In genomic region chr9:101446316-101446715, GRCm38 (mm10) we compare ENCODE assay signal across 18 mouse cellular contexts.
A peak's percentile ranks its signal among the peaks of the same experiment; 100 is the strongest.
DNase-seq lines count a peak whose midpoint lies in the region; ATAC-seq and TF ChIP-seq lines count a peak whose summit lies in the region.
"Had no signal": no experiment of that assay in that cellular context is flagged by ENCODE, and none has a peak within 500 bp of the region (broad histone marks: within the 10 kb centered on the region; RNA-seq: fewer than 3 reads in every experiment).

No protein-coding gene starts in this region.

- intact Hi-C loops in heart, postnatal 36 days (cut with DNase I), result no loop called here
- intact Hi-C loops in left cerebral cortex, adult 2 months (cut with DNase I), result loop anchor here (10.0 kb wide), 1 partner anchor 1048 kb away; no protein-coding TSS in a partner anchor
- intact Hi-C loops in left cerebral cortex, postnatal 10 days (cut with DNase I), result no loop called here

- no peak overlapping the region for H3K9ac ChIP-seq in forebrain, embryonic 16.5 days (replicated peaks; ENCODE audit: low read depth, low read length)
- H3K9ac ChIP-seq in stomach, embryonic 15.5 days, result no peak overlapping the region
- H3K9ac ChIP-seq: hindbrain, embryonic 12.5 days; limb, embryonic 15.5 days had no signal

- no peak overlapping the region for H3K4me3 ChIP-seq in left cerebral cortex, adult 2 months
- H3K4me3 ChIP-seq in forebrain, embryonic 16.5 days (replicated peaks; ENCODE audit: low read length), result no peak overlapping the region
- no peak overlapping the region for H3K4me3 ChIP-seq in stomach, embryonic 15.5 days (replicated peaks)
- H3K4me3 ChIP-seq: gastrocnemius, adult 2 months; hindbrain, embryonic 12.5 days; limb, embryonic 15.5 days; megakaryocyte, embryonic 14.5 days had no signal

- WGBS in forebrain, embryonic 16.5 days, result 65% methylated on average over 2 of the region's 2 CpGs
- WGBS in stomach, embryonic 15.5 days, result 52% methylated on average over 2 of the region's 2 CpGs

- peak; percentile 27; the same call in 1 of the 2 replicates for ATAC-seq in forebrain, embryonic 16.5 days
- no peak for ATAC-seq in stomach, embryonic 15.5 days (ENCODE audit: insufficient read depth, low FRiP score, low read depth)
- no peak for ATAC-seq in erythroblast, adult 5-6 weeks (replicated peaks; ENCODE audit: low FRiP score, poor library complexity, severe bottlenecking)
- ATAC-seq: midbrain, embryonic 16.5 days had no signal

- no peaks in the 10 kb centered on the region for H3K36me3 ChIP-seq in forebrain, embryonic 16.5 days (ENCODE audit: control insufficient read depth, insufficient read depth)
- H3K36me3 ChIP-seq in stomach, embryonic 15.5 days, result no peaks in the 10 kb centered on the region
- H3K36me3 ChIP-seq: hindbrain, embryonic 12.5 days; limb, embryonic 15.5 days had no signal

- DNase-seq in heart, adult 11 months, result peak; percentile 92
- no peak for DNase-seq in heart, postnatal 36 days
- DNase-seq in left cerebral cortex, adult 2 months (ENCODE audit: extremely low spot score in 1 of 2, low spot score in 2 of 2), result no peak
- DNase-seq in left cerebral cortex, postnatal 10 days (ENCODE audit: extremely low spot score in 1 of 2, low spot score in 2 of 2), result no peak
- no peak for DNase-seq in embryo, embryonic 10.5 days (ENCODE audit: low spot score)
- DNase-seq: gastrocnemius, adult 2 months; kidney, adult 9 months; kidney, postnatal 4 days; spleen, adult 18-20 months; thymus, postnatal 14 days had no signal

- TF ChIP-seq CTCF in left cerebral cortex, adult 2 months (IDR thresholded peaks at IDR 0.05), result no peak

- 0 out of 2 replicates have a peak, but pooled peaks cover 6% of the 10 kb centered on the region for H3K4me1 ChIP-seq in forebrain, embryonic 16.5 days (replicated peaks; ENCODE audit: control insufficient read depth, insufficient read depth, low read length)
- no peaks in the 10 kb centered on the region; the same call in 1 of the 2 replicates for H3K4me1 ChIP-seq in stomach, embryonic 15.5 days
- H3K4me1 ChIP-seq: hindbrain, embryonic 12.5 days; limb, embryonic 15.5 days; megakaryocyte, embryonic 14.5 days had no signal

- no peaks in the 10 kb centered on the region for H3K27me3 ChIP-seq in forebrain, embryonic 16.5 days (replicated peaks; ENCODE audit: control insufficient read depth, insufficient read depth, low read length)
- H3K27me3 ChIP-seq in stomach, embryonic 15.5 days (replicated peaks), result no peaks in the 10 kb centered on the region
- H3K27me3 ChIP-seq: hindbrain, embryonic 12.5 days; limb, embryonic 15.5 days; megakaryocyte, embryonic 14.5 days; Patski had no signal

- peak overlapping the region; percentile 63 for H3K27ac ChIP-seq in left cerebral cortex, adult 2 months
- H3K27ac ChIP-seq in forebrain, embryonic 16.5 days (ENCODE audit: low read length), result no peak overlapping the region
- H3K27ac ChIP-seq in stomach, embryonic 15.5 days, result 0 out of 2 replicates have a peak overlapping the region, but pooled peaks have one; percentile 23
- H3K27ac ChIP-seq: gastrocnemius, adult 2 months; hindbrain, embryonic 12.5 days; limb, embryonic 15.5 days had no signal

- H3K9me3 ChIP-seq in forebrain, embryonic 16.5 days (ENCODE audit: control insufficient read depth, low read length), result no peaks in the 10 kb centered on the region
- no peaks in the 10 kb centered on the region for H3K9me3 ChIP-seq in stomach, embryonic 15.5 days
- H3K9me3 ChIP-seq: hindbrain, embryonic 12.5 days; limb, embryonic 15.5 days had no signal

- no peak overlapping the region for H3K4me2 ChIP-seq in forebrain, embryonic 16.5 days (ENCODE audit: low read length)
- no peak overlapping the region for H3K4me2 ChIP-seq in stomach, embryonic 15.5 days
- H3K4me2 ChIP-seq: hindbrain, embryonic 12.5 days; limb, embryonic 15.5 days had no signal
